Mouse (Mus musculus): ENCODE measurements around the gene Sertad2. TPM values are rescaled to one million over a fixed set of nuclear protein-coding genes. Genes with fewer than 3 reads are reported as not detected.

Gene Sertad2
- total and polyA plus RNA-seq, 3 experiments = 16.1 to 20.2 (median 17.7) TPM

DNA sequence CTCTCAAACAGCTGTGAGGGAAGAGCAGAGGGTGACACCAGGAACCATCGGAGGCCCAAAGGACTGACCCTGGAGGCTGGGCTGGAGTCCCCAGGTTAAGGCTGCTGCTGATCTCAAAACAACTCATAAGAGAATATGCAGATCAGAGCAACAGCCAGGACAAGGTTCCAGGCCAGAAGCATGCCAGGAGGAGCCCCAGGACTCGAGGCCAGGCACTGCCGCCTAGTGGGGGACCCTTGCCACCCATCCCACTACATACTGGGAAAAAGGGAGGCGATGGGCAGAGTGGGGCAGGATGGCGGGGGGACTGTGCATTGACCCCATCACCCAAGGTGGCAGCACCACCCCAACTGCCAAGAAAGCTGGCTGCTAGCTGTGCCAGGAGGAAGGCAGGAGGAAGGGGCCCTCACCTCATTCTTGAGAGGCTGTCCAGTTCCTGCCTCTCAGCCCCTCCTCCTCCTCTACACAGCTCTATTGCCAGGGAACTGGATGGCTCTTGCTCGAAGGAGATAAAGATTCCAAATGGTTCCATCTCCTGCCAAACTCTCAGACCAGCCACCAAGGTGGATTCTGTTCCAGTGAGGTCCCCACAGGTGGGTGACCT is 128.8 kb downstream of the Sertad2 start:
- intact Hi-C loops (cut with DNase I) = no loop called here
- TF ChIP-seq EP300 (IDR thresholded peaks at IDR 0.05; ENCODE audit: insufficient read depth, low read depth, low read length) = no peak
- peak; percentile 32 for TF ChIP-seq CTCF (IDR thresholded peaks at IDR 0.05)
- Histone ChIP-seq H3K4me1 (ENCODE audit: control insufficient read depth, insufficient read depth, low read length) (no peaks in the 10 kb centered on the region), H3K27me3 (ENCODE audit: control insufficient read depth, insufficient read depth, low read length) (no peaks in the 10 kb centered on the region), H3K9ac (ENCODE audit: low read depth, low read length) (no peak overlapping the region), H3K27ac (no peak overlapping the region), H3K4me3 (no peak overlapping the region), H3K36me3 (ENCODE audit: control insufficient read depth, insufficient read depth, low read length) (no peaks in the 10 kb centered on the region), H3K79me2 (replicated peaks; ENCODE audit: control insufficient read depth, insufficient read depth, low read length) (no peaks in the 10 kb centered on the region)
- no peak for DNase-seq
- WGBS = 45% methylated on average over 6 of the region's 6 CpGs

DNA sequence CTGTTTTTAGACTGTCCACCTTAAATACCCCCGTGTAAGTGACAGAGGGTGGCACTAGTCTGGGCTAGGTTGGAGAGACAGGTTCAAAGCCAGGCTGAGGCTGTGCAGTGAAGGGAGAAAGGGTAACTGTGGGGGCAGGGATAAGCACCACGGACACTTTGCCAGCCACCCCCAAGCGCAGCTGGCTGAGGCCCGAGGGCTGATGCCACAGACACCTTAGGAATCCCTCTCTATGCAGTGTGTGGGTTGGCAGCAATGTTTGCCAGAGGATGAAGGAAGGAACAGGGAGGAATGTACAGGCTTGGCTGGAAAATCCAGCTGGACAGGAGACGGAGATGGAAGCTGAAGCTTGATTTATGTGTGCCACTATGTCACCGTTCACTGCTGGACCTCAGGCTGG is 129.5 kb downstream of the Sertad2 start:
- 64% methylated on average over 6 of the region's 6 CpGs for WGBS
- intact Hi-C loops (cut with DNase I) = no loop called here

DNA sequence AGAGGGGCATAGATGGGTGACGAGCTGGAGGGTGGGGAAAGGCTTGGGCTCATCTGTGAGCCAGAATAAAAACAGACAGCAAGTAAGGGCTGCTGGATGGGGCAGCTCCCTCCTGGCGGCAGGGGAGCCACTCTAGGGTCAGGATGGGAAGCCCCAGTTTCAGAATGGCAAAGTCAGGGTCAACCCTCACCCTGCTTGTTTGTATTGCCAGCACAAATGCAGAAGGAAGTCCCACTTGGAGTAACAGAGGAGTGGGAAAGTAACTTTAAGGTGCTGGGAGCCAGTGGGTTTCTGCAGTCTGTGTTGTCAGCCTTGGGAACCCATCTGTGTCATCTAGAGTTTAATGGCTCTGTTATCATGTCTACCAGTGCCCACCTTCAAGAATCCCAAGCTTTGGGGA is 136.3 kb downstream of the Sertad2 start:
- no peak for TF ChIP-seq CTCF (IDR thresholded peaks at IDR 0.05)
- TF ChIP-seq POLR2A (IDR thresholded peaks at IDR 0.05; ENCODE audit: insufficient read depth, low read depth, low read length) = no peak
- TF ChIP-seq EP300 (IDR thresholded peaks at IDR 0.05; ENCODE audit: insufficient read depth, low read depth, low read length) = no peak
- H3K27me3 ChIP-seq (ENCODE audit: control insufficient read depth, insufficient read depth, low read length) = no peaks in the 10 kb centered on the region
- no peak overlapping the region for H3K4me3 ChIP-seq
- no peak overlapping the region for H3K27ac ChIP-seq
- H3K79me2 ChIP-seq (replicated peaks; ENCODE audit: control insufficient read depth, insufficient read depth, low read length) = no peaks in the 10 kb centered on the region
- 73% methylated on average over 2 of the region's 2 CpGs for WGBS
- no peak for DNase-seq
- H3K4me1 ChIP-seq (ENCODE audit: control insufficient read depth, insufficient read depth, low read length) = no peaks in the 10 kb centered on the region
- intact Hi-C loops (cut with DNase I) = no loop called here
- no peak overlapping the region for H3K9ac ChIP-seq (ENCODE audit: low read depth, low read length)
- no peaks in the 10 kb centered on the region for H3K36me3 ChIP-seq (ENCODE audit: control insufficient read depth, insufficient read depth, low read length)

More for the DNA sequence above, 129.5 kb downstream of the Sertad2 start:
- DNase-seq = no peak
- H3K27ac ChIP-seq = no peak overlapping the region
- H3K79me2 ChIP-seq (replicated peaks; ENCODE audit: control insufficient read depth, insufficient read depth, low read length) = no peaks in the 10 kb centered on the region
- H3K27me3 ChIP-seq (ENCODE audit: control insufficient read depth, insufficient read depth, low read length) = no peaks in the 10 kb centered on the region
- no peak overlapping the region for H3K9ac ChIP-seq (ENCODE audit: low read depth, low read length)
- TF ChIP-seq CTCF (IDR thresholded peaks at IDR 0.05) (no peak), EP300 (IDR thresholded peaks at IDR 0.05; ENCODE audit: insufficient read depth, low read depth, low read length) (no peak), POLR2A (IDR thresholded peaks at IDR 0.05; ENCODE audit: insufficient read depth, low read depth, low read length) (no peak)
- no peak overlapping the region for H3K4me3 ChIP-seq
- H3K4me1 ChIP-seq (ENCODE audit: control insufficient read depth, insufficient read depth, low read length) = no peaks in the 10 kb centered on the region
- H3K36me3 ChIP-seq (ENCODE audit: control insufficient read depth, insufficient read depth, low read length) = no peaks in the 10 kb centered on the region

DNA sequence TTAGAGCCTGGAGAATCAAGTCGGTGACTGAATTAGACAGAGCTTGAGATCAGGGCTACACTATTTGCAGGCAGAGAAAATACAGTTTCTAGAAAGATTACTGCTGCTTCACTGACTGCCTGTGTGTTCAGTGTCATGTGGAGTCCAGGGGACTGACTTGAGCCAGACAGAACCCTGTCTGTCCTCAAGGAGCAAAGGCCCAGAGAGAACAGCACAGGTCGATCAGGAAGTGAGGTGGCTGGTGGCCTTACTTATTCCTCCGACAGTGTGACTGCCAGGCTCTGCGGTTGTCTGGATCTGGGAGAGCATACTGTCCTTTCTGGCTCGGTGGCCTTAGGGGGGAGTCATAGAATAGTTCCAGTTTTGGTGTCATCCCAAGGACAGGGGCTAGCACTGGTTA is 137.7 kb downstream of the Sertad2 start:
- WGBS = 84% methylated on average over 5 of the region's 5 CpGs
- Histone ChIP-seq H3K4me3 (no peak overlapping the region), H3K27me3 (ENCODE audit: control insufficient read depth, insufficient read depth, low read length) (no peaks in the 10 kb centered on the region), H3K79me2 (replicated peaks; ENCODE audit: control insufficient read depth, insufficient read depth, low read length) (no peaks in the 10 kb centered on the region), H3K4me1 (ENCODE audit: control insufficient read depth, insufficient read depth, low read length) (no peaks in the 10 kb centered on the region), H3K36me3 (ENCODE audit: control insufficient read depth, insufficient read depth, low read length) (no peaks in the 10 kb centered on the region), H3K27ac (no peak overlapping the region), H3K9ac (ENCODE audit: low read depth, low read length) (no peak overlapping the region)
- TF ChIP-seq POLR2A (IDR thresholded peaks at IDR 0.05; ENCODE audit: insufficient read depth, low read depth, low read length) (no peak), EP300 (IDR thresholded peaks at IDR 0.05; ENCODE audit: insufficient read depth, low read depth, low read length) (no peak), CTCF (IDR thresholded peaks at IDR 0.05) (no peak)
- DNase-seq = no peak
- intact Hi-C loops (cut with DNase I) = no loop called here

DNA sequence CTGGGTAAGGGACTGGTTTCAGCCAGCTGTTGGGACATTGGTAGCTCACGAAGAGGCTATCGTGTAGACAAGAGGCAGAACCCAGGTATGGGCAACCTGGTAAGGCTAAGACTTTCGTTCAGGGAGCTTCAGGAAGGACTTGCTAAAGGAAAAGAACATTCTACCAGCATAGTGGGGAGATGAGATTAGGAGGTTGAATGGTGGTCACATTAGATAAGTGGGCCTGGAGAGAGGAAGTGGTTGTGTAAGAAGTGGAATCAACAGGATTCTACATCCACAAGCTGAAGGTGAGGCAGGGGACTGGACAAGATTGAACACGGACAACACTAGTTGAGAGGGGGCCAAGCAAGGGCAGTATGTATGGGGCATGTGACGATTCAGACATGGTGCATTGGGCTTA is 138.6 kb downstream of the Sertad2 start:
- Histone ChIP-seq H3K4me3 (no peak overlapping the region), H3K79me2 (replicated peaks; ENCODE audit: control insufficient read depth, insufficient read depth, low read length) (no peaks in the 10 kb centered on the region), H3K4me1 (ENCODE audit: control insufficient read depth, insufficient read depth, low read length) (no peaks in the 10 kb centered on the region), H3K27me3 (ENCODE audit: control insufficient read depth, insufficient read depth, low read length) (no peaks in the 10 kb centered on the region), H3K36me3 (ENCODE audit: control insufficient read depth, insufficient read depth, low read length) (no peaks in the 10 kb centered on the region), H3K27ac (no peak overlapping the region), H3K9ac (ENCODE audit: low read depth, low read length) (no peak overlapping the region)
- TF ChIP-seq EP300 (IDR thresholded peaks at IDR 0.05; ENCODE audit: insufficient read depth, low read depth, low read length) (no peak), POLR2A (IDR thresholded peaks at IDR 0.05; ENCODE audit: insufficient read depth, low read depth, low read length) (no peak), CTCF (IDR thresholded peaks at IDR 0.05) (no peak)
- DNase-seq = peak in 1 of 2 experiments; percentile 6
- intact Hi-C loops (cut with DNase I) = no loop called here
- 79% methylated on average over 5 of the region's 5 CpGs for WGBS

DNA sequence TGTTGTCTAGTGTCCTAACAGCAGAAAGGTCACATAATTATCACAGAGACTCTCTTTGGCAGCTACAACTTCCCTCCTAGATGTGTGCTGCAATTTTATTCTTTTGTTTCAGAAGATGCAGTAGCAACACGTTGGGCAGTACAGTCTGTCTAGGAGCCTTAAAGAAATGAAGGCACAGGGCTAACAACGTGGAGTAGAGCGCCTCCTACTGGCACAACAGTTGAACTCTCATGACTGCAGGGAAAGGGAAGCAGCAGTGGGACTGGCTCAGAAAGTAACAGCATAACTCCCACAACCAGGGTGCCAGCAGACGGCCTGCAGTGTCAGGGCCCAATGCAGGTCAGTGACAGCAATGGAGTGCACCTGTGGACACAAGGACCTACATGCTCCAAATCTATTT is 147.9 kb downstream of the Sertad2 start:
- peak; percentile 49 to 58 for DNase-seq
- intact Hi-C loops (cut with DNase I) = loop anchor here (1.0 kb wide), 1 partner anchor 236 kb away; no protein-coding TSS in a partner anchor
- peak; percentile 79; the same call in 1 of the 2 replicates for TF ChIP-seq EP300 (IDR thresholded peaks at IDR 0.05; ENCODE audit: insufficient read depth, low read depth, low read length)
- no peak for TF ChIP-seq POLR2A (IDR thresholded peaks at IDR 0.05; ENCODE audit: insufficient read depth, low read depth, low read length)
- peak; percentile 92 for TF ChIP-seq CTCF (IDR thresholded peaks at IDR 0.05)
- H3K4me3 ChIP-seq = no peak overlapping the region
- H3K27ac ChIP-seq = no peak overlapping the region
- 9% methylated on average over 4 of the region's 4 CpGs for WGBS
- no peaks in the 10 kb centered on the region for H3K4me1 ChIP-seq (ENCODE audit: control insufficient read depth, insufficient read depth, low read length)
- no peaks in the 10 kb centered on the region for H3K79me2 ChIP-seq (replicated peaks; ENCODE audit: control insufficient read depth, insufficient read depth, low read length)
- no peaks in the 10 kb centered on the region for H3K27me3 ChIP-seq (ENCODE audit: control insufficient read depth, insufficient read depth, low read length)
- H3K36me3 ChIP-seq (ENCODE audit: control insufficient read depth, insufficient read depth, low read length) = no peaks in the 10 kb centered on the region
- no peak overlapping the region for H3K9ac ChIP-seq (ENCODE audit: low read depth, low read length)

Other genes with a start within 250 kb of the Sertad2 start
- gene Slc1a4, start 210.5 kb upstream of the Sertad2 start, total RNA-seq (2021) = 1 to 10 TPM; 1.3 to 1.4 TPM
- 1.4 and 2.0 TPM in 2 replicates for gene Slc1a4, start 210.5 kb upstream of the Sertad2 start, polyA plus RNA-seq (2012; rRNA removed)
- 10 to 100 TPM; 22.5 to 22.7 TPM for gene Aftph, start 198.3 kb downstream of the Sertad2 start, total RNA-seq (2021)
- 18.9 and 28.2 TPM in 2 replicates for gene Aftph, start 198.3 kb downstream of the Sertad2 start, polyA plus RNA-seq (2012; rRNA removed)